Mouse (Mus musculus) E14TG2a.4 (cell line): ENCODE measurements around the gene Fam83d.

ENCODE experiments used
- CTCF ChIP-seq: conservative IDR thresholded peaks from 2 replicates; pipeline ENCODE4 v1.5.1; 2014; ENCODE audit warnings: low read length
- NANOG ChIP-seq: IDR thresholded peaks from 2 replicates; pipeline ENCODE4 v1.6.1; 2014; ENCODE audit warnings: borderline replicate concordance, low read length, mixed read lengths

DNA sequence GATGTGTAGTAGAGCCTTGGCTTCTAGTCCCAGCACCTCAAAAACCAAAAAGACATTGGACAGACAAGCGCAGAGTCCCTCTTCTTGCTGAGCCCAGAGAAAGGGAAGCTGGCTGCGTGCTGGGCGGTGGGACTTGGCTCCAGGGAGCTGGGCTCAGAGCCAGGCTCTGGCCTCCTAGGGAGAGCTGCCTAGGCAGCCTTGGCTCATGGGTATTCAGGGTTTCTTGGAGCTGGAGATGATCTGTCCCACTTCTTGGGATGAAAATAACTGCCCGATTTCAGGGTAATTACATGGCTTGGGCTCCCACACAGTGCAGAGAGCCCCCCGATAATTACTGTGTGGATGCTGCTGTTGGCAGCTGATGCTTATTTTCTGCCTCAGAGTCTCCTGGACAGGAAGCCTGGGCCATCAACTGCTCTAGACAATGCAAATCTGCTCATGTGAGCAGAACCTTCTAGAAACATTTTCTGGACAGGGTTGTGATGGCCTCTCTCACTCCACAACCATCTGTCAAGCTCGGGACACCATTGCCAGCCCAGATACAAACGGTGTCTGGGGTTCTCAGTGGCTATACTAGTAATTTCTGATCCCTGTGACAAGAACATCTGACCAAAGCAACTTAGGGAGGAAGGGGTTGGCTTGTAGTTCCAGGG, 33.3 kb upstream of the Fam83d start:
- TF ChIP-seq CTCF, result no peak
- TF ChIP-seq NANOG, result no peak
